Mouse (Mus musculus): ENCODE data around the gene Chil6.
A peak's percentile ranks its signal among the peaks of the same experiment; 100 is the strongest.

The Chil6 gene

DNA sequence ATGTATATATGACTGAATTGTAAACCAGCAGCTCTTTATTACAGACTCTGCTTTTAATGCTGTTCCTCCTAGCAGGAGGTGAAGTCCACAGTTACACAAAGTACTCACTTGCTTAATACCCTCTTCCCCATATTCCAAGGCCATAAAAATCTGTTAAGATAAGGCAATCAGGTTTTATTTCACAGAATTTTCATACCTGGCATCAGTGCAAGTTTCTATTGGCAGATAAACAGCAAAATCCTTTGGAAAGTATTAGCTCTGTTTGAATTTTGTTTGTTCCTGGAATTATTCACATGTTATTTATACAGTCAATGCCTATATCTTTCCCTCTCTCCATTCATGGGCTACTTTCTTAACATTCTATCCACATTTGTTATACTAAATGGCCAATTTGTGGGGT lies at the start of gene Chil6:
Gene Chil6 (minus strand): TSS at position 101 of the 400 bp plus-strand sequence.
- no peak for DNase-seq (ENCODE audit: low read depth, low spot score)

DNA sequence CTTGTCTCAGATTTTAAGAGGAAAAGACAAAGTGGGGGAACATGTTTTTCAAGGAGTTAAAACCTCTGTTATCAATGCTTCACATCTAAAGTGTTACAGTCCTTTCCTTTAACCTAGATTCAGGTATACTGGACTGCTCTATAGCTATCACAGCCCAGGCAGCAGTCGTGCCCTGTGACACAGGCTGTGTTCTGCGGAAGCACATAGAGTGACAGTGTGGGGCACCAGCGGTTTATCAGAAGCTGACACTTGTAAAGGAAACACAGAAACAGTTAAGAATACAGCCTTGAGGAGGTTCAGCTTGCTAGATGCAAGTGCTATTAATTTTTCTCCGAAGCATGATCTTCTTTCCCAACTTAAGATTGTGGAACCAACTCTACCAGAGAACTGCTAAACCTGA lies 46.6 kb upstream of the Chil6 start:
- no peak for DNase-seq (ENCODE audit: low read depth, low spot score)

DNA sequence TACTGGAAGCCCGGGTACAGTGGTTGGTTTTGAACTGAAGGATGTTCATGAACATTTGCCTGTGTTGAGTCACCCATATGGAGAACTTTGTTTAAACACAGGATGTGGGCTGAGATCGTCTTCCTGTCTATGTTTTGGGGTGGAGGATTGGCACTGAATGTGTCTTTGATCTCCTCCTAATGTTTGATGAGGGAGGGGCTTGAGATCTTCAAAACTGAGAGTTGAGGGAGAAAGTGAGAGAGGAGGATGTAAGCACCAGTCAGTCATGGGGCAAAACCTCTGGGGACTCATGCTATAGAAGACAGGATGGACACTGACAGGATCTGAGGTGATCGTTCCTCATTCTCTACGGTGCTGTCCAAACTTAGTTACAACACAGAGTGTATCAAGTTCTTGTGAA lies 43.6 kb upstream of the Chil6 start:
- no peak for DNase-seq (ENCODE audit: low read depth, low spot score)

DNA sequence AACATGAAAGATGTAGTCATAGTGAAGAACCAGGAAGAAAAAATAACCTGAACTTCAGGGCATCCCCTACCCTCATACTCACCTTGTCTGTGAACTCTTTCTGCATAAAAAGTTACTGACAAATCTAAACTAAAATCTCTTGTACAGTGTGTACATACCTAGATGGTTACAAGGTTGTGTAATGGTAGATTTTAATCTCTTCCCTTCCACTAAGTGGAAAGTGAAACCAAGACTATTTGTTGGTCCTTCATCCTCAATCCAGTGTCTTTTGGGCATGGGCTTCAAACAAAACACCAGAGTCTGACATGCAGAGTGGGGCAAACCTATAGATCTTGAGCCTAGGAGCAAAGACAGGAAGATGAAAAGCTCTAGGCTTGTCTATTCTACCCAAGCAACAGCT lies 43.0 kb upstream of the Chil6 start:
- no peak for DNase-seq (ENCODE audit: low read depth, low spot score)

DNA sequence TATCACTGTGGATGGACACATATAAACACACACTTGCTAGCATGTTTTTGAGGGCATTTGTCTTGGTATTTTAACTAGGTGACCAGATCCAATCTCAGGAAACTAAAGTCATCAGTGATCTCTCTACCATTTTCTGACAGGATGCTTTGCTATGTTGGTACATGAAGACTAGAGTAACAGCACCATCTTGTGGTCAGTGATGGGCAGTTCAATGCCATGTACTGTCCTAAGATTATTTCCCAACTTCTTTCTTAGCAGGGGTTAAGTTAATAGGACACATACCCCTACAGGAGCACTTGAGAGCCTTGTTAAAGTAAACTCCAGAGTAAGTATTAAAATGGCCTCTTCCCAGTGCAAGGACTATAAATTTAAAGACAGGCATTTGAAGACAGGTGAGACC lies 42.6 kb upstream of the Chil6 start:
- DNase-seq (ENCODE audit: low read depth, low spot score), result peak; percentile 80

Measured in 3T3-L1 (cell line).